Mouse (Mus musculus): ENCODE results near the gene Trip10. TPM values are rescaled to one million over a fixed set of nuclear protein-coding genes. Genes with fewer than 3 reads are reported as not detected.

The Trip10 gene
- total and polyA plus RNA-seq, 2 experiments from 2014 or later, result 26.6 to 32.4 TPM

DNA sequence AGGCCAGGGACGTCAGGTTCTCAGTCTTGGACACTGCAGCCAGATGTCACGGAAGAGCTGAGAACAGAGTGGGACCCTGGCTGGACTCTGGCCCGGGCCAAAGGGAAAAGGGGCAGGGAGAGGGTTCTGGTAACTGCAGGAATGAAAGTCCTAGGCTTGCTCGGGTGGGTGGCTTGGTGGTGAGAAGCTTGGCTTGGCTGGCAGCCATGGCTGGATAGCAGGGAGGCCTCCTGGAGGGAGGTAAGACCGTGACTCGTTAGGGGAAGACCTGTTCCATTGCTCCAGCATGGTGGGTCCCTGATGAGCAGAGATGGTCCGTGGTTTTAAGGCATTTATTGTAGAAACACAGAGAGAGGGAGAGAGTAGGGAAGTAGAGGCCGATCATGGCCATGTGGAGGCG is 22.0 kb downstream of the Trip10 start:
- H3K27ac ChIP-seq (ENCODE audit: low read depth), result no peak overlapping the region
- H3K4me3 ChIP-seq (ENCODE audit: low read depth, low read length), result no peak overlapping the region
- no peaks in the 10 kb centered on the region for H3K36me3 ChIP-seq (replicated peaks; ENCODE audit: control insufficient read depth, insufficient read depth, low read length)
- H3K27me3 ChIP-seq (ENCODE audit: control insufficient read depth, insufficient read depth, low read length), result 0 out of 2 replicates have a peak, but pooled peaks cover 3% of the 10 kb centered on the region
- no peak for DNase-seq (ENCODE audit: low spot score)
- H3K4me1 ChIP-seq (ENCODE audit: control insufficient read depth, insufficient read depth), result peaks cover 7% of the 10 kb centered on the region; the same call in 1 of the 2 replicates
- TF ChIP-seq EP300 (IDR thresholded peaks at IDR 0.05; ENCODE audit: low read depth) (no peak), CTCF (IDR thresholded peaks at IDR 0.05; ENCODE audit: low read depth) (no peak)
- H3K9ac ChIP-seq (replicated peaks; ENCODE audit: low read depth, low read length), result no peak overlapping the region
- WGBS, result 37% methylated on average over 7 of the region's 9 CpGs
- no peak for ATAC-seq (ENCODE audit: insufficient read depth, low read depth)
- no peak overlapping the region for H3K4me2 ChIP-seq (ENCODE audit: low read depth, low read length)
- H3K9me3 ChIP-seq (replicated peaks; ENCODE audit: control insufficient read depth, low read length), result no peaks in the 10 kb centered on the region

DNA sequence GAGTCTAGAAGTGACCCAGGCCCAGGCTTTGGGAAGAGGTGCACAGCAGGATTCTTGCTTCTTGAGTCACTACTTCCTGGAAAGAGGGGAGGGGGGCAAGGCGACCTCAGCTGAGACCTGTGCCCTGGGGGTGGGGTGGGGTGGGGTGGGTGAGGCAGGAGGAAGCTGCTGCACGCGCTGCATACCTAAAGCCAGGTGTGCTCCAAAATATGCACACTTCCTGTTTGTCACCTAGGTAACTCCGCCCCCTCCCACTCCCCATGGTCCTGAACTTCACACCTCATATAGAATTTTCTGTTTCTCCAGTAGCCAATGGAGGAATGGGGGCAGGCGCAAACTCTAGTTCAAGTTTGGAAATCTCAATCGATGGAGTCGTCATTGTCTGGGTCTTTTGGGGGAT is 24.6 kb downstream of the Trip10 start:
- Histone ChIP-seq H3K36me3 (replicated peaks; ENCODE audit: control insufficient read depth, insufficient read depth, low read length) (no peaks in the 10 kb centered on the region), H3K9me3 (replicated peaks; ENCODE audit: control insufficient read depth, low read length) (no peaks in the 10 kb centered on the region), H3K27ac (ENCODE audit: low read depth) (no peak overlapping the region), H3K27me3 (ENCODE audit: control insufficient read depth, insufficient read depth, low read length) (0 out of 2 replicates have a peak, but pooled peaks cover 7% of the 10 kb centered on the region), H3K4me1 (ENCODE audit: control insufficient read depth, insufficient read depth) (peaks cover 7% of the 10 kb centered on the region; the same call in 1 of the 2 replicates), H3K9ac (replicated peaks; ENCODE audit: low read depth, low read length) (no peak overlapping the region), H3K4me2 (ENCODE audit: low read depth, low read length) (no peak overlapping the region), H3K4me3 (ENCODE audit: low read depth, low read length) (no peak overlapping the region)
- ATAC-seq (ENCODE audit: insufficient read depth, low read depth) (no peak), DNase-seq (ENCODE audit: low spot score) (no peak)
- WGBS, result 29% methylated on average over 7 of the region's 7 CpGs
- TF ChIP-seq EP300 (IDR thresholded peaks at IDR 0.05; ENCODE audit: low read depth), result no peak
- no peak for TF ChIP-seq CTCF (IDR thresholded peaks at IDR 0.05; ENCODE audit: low read depth)

DNA sequence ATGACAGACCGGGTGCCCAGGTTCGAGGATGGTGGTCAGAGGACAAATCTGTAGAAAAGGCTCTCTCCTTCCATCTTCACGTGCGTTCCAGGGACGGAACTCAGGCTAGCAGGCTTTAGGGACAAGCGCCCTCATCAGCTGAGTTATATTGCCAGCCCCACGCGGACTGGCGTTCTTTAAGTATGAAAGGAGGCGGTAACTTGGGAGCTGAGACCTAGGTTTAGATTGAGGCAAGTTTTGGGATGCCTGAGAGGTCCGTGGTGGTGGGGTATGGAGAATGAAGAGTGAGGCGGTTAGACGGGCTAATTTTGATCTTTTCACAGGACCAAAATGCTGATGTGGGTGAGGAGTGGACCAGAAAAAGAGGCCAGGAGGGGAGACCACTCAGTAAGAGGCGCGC is 25.4 kb downstream of the Trip10 start:
- peak overlapping the region; percentile 51 for H3K4me3 ChIP-seq (ENCODE audit: low read depth, low read length)
- peak overlapping the region; percentile 79 for H3K4me2 ChIP-seq (ENCODE audit: low read depth, low read length)
- H3K27ac ChIP-seq (ENCODE audit: low read depth), result no peak overlapping the region
- 3% methylated on average over 15 of the region's 15 CpGs for WGBS
- DNase-seq (ENCODE audit: low spot score) (no peak), ATAC-seq (ENCODE audit: insufficient read depth, low read depth) (no peak)
- no peaks in the 10 kb centered on the region for H3K9me3 ChIP-seq (replicated peaks; ENCODE audit: control insufficient read depth, low read length)
- 0 out of 2 replicates have a peak, but pooled peaks cover 7% of the 10 kb centered on the region for H3K27me3 ChIP-seq (ENCODE audit: control insufficient read depth, insufficient read depth, low read length)
- TF ChIP-seq CTCF (IDR thresholded peaks at IDR 0.05; ENCODE audit: low read depth) (no peak), EP300 (IDR thresholded peaks at IDR 0.05; ENCODE audit: low read depth) (no peak)
- peaks cover 7% of the 10 kb centered on the region; the same call in 1 of the 2 replicates for H3K4me1 ChIP-seq (ENCODE audit: control insufficient read depth, insufficient read depth)
- no peak overlapping the region; the same call in 1 of the 2 replicates for H3K9ac ChIP-seq (replicated peaks; ENCODE audit: low read depth, low read length)
- H3K36me3 ChIP-seq (replicated peaks; ENCODE audit: control insufficient read depth, insufficient read depth, low read length), result no peaks in the 10 kb centered on the region

DNA sequence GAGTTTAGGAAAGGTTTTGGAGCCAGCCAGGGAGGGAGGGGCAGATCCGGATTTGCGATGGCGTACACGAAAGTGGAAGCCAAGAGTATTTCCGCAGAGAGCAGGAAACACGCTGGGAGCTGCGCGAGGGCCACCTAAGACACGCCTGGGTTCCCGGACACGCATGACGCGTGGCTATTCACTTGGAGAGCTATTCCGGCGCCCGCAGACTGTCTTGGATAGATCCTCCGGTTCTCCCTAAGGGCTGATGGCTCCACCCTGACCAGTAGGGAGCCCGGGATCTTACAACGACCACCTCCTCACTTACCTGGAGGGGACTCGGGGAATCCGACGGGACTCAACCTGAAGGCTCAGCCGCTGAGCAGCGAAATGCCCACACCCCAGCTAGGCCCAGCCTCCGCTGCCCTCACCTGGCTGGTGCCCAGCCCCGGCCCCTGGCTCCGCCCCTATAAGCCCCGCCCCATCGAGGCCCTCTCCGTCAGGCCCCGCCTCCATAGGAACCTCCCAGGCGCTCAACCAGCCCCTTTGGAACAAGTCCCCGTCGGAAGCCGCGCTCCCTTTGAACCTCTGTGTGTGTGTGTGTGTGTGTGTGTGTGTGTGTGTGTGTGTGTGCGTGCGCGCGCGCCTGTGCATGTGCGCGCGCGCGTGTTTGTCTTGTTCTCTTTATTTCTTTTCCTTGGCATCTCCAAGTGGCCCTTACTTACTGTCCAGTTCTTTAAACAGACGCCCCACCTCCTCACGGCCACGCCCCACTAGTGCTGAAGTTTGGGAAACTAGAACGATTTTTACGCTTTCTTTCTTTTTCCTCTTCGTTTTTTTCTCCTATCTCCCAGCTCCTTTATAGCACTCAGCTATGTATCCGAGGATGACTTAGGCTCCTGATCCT is 26.1 kb downstream of the Trip10 start:
- Histone ChIP-seq H3K27me3 (ENCODE audit: control insufficient read depth, insufficient read depth, low read length) (0 out of 2 replicates have a peak, but pooled peaks cover 7% of the 10 kb centered on the region), H3K4me3 (ENCODE audit: low read depth, low read length) (peak overlapping the region; percentile 51), H3K4me1 (ENCODE audit: control insufficient read depth, insufficient read depth) (peaks cover 7% of the 10 kb centered on the region; the same call in 1 of the 2 replicates), H3K36me3 (replicated peaks; ENCODE audit: control insufficient read depth, insufficient read depth, low read length) (no peaks in the 10 kb centered on the region), H3K4me2 (ENCODE audit: low read depth, low read length) (peak overlapping the region; percentile 79), H3K9ac (replicated peaks; ENCODE audit: low read depth, low read length) (peak overlapping the region; percentile 35), H3K27ac (ENCODE audit: low read depth) (no peak overlapping the region), H3K9me3 (replicated peaks; ENCODE audit: control insufficient read depth, low read length) (no peaks in the 10 kb centered on the region)
- under 1% methylated on average over 53 of the region's 53 CpGs for WGBS
- no peak for TF ChIP-seq CTCF (IDR thresholded peaks at IDR 0.05; ENCODE audit: low read depth)
- TF ChIP-seq EP300 (IDR thresholded peaks at IDR 0.05; ENCODE audit: low read depth), result no peak
- DNase-seq (ENCODE audit: low spot score) (peak; percentile 63), ATAC-seq (ENCODE audit: insufficient read depth, low read depth) (peak; percentile 76)

DNA sequence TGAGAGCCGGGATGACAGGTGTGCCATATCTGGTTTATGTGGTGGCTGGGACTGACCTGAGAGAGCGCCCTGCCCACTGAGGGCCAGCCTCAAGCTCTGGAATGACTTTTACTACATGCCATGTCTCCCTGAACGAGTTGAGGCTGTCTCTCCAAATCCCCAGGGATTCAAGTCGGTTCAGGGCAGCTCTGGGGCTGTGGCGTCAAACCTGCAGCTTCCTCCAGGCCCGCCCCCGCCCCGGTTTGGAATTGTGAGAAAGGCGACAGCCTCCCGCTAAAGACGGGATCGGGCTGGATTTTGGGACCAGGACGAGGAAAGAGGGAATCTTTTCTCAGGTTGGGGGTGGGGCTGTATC is 26.7 kb downstream of the Trip10 start:
- Histone ChIP-seq H3K36me3 (replicated peaks; ENCODE audit: control insufficient read depth, insufficient read depth, low read length) (no peaks in the 10 kb centered on the region), H3K4me2 (ENCODE audit: low read depth, low read length) (peak overlapping the region; percentile 79), H3K9me3 (replicated peaks; ENCODE audit: control insufficient read depth, low read length) (no peaks in the 10 kb centered on the region), H3K4me1 (ENCODE audit: control insufficient read depth, insufficient read depth) (peaks cover 7% of the 10 kb centered on the region; the same call in 1 of the 2 replicates), H3K9ac (replicated peaks; ENCODE audit: low read depth, low read length) (no peak overlapping the region), H3K4me3 (ENCODE audit: low read depth, low read length) (peak overlapping the region; percentile 51), H3K27ac (ENCODE audit: low read depth) (no peak overlapping the region), H3K27me3 (ENCODE audit: control insufficient read depth, insufficient read depth, low read length) (0 out of 2 replicates have a peak, but pooled peaks cover 7% of the 10 kb centered on the region)
- WGBS, result 3% methylated on average over 13 of the region's 13 CpGs
- no peak; the same call in 1 of the 2 replicates for ATAC-seq (ENCODE audit: insufficient read depth, low read depth)
- no peak for DNase-seq (ENCODE audit: low spot score)
- TF ChIP-seq EP300 (IDR thresholded peaks at IDR 0.05; ENCODE audit: low read depth) (no peak), CTCF (IDR thresholded peaks at IDR 0.05; ENCODE audit: low read depth) (no peak)

Measured in heart, postnatal 0 days (tissue).